Mouse (Mus musculus) urinary bladder, postnatal 10 days (tissue): ENCODE results near the gene Rhbdf1.

ENCODE experiments used
- DNase-seq: peaks from one replicate; pipeline ENCODE4 v3.0.0; 2022; ENCODE audit warnings: low spot score

Rhbdf1 gene

DNA sequence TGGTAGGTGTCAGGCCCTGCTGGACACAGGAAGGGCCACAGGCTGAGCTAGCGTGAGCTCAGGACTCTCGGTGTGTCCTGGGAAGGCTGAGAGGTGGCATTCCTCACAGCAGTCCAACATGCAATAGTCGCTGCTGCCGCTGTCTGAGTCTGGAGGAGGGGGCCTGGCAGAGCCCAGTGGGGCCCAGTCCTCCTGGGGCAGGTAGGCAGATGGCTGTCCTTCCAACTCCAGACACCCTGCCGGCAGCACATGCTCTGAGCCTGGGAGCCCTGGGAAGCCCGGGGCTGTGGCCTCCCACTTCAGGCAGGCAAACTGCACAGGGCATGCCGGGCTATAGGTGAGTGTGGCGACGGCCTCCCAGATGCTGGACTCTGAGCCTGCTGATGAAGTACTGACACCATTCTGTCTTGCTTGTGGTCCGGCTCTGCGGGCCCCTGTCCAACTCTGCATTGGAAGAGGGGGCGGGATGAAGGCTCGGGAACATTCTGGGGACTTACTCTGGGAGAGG is 31.4 kb downstream of the Rhbdf1 start:
- no peak for DNase-seq

GRCm38 (mm10) chr11:32190119-32190518 is 32.0 kb downstream of the Rhbdf1 start:
- DNase-seq, result no peak

DNA sequence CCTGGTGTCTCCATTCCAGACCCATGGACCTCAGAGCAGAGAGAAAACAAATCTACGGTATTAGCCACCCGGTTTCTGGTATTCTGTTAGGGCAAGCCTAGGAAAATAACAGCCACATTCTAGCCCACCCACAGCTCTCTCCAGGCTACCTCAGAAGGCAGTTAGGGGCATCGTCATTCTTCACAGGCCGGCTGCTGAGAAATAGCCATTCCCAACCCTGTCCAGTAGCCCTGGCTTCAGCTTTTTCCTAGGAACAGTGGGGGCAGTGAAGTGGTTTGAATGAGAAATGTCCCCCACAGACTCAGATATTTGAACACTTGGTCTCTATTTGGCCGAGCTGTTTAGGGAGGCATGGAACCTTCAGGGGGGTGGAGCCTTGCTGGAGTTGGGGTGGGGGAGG is 32.7 kb downstream of the Rhbdf1 start:
- DNase-seq, result no peak

GRCm38 (mm10) chr11:32188881-32189280 is 33.2 kb downstream of the Rhbdf1 start:
- no peak for DNase-seq

DNA sequence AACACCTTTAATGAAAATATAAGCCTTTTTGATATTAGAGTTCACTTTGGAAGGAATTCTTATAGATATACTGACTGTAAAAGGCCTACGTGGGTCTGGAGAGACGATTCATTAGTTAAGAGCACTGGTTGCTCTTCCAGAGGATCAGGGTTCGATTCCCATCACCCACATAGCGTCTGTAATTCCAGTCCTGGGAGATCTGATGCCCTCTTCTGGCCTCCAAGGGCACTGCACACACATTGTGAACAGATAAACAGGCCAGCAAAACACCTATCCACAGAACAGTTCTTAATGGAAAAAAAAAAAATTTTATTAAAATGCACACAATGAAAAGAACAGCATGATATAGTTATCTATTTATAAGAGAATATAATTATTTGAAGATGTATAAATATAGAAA is 34.8 kb downstream of the Rhbdf1 start:
- DNase-seq, result no peak

DNA sequence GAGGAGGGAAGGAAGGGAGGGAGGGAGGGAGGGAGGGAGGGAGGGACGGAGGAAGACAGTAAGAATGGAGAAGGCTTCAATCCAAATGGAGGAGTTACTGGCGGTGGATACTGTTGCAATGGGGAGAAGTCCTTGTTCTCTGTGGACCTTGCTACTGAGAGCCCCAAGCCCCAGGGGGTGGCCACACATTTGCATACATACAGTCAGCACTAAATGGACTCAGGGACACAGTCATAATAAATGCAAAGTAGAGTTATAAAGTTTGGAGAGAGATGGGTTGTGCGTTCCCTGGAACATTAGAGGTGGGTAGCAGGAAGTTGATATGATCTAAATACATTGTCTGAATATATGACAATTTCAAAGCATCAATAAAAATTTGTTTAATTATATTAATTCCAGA is 36.1 kb downstream of the Rhbdf1 start:
- no peak for DNase-seq

GRCm38 (mm10) chr11:32184469-32184868 is 37.6 kb downstream of the Rhbdf1 start:
- no peak for DNase-seq

GRCm38 (mm10) chr11:32181973-32182868 is 39.9 kb downstream of the Rhbdf1 start:
- DNase-seq, result peak; percentile 38

DNA sequence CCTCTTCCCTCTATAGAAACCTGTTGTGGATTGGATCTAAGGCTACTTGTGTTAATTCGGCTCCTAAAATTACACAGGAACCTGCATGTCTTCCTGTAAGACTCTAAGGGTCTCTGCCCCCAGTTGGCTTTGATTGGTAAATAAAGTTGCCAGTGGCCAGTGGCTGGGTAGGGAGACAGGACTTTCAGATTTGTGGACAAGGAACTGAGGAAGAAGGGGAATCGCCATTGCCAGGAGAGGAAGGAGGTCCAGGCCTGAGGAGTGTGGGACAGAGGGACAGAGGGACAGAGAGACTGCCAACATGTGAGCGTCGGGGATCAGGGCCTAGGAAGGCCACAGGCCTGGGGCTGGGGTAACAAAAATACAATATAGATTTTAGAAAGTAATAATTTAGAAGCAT is 40.9 kb downstream of the Rhbdf1 start:
- DNase-seq, result no peak

DNA sequence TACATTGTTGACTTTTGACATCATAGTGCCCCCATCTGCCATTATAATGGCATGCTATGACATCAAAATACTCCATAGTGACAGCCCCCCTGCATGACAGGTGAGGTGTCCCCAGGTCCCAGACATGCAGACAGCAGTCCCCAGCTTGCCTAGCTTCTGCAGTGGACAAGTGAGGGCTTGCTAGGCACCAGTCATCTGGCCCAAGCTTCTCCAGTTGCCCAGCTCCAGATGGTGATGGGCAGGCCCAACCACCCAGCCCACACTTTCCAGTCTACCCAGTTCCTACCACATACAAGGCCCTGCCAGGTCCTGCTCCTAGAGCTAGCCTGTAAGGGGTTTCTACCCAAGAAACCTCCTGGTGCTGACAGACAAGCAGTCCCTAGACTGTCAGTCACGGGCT is 43.6 kb downstream of the Rhbdf1 start:
- no peak for DNase-seq

GRCm38 (mm10) chr11:32166683-32167082 is 55.4 kb downstream of the Rhbdf1 start:
- DNase-seq, result no peak

GRCm38 (mm10) chr11:32161922-32162804 is 59.9 kb downstream of the Rhbdf1 start:
- no peak for DNase-seq

- DNase-seq, result no peak
Observed at GRCm38 (mm10) chr11:32161500-32161899, 60.6 kb downstream of the Rhbdf1 start.

DNA sequence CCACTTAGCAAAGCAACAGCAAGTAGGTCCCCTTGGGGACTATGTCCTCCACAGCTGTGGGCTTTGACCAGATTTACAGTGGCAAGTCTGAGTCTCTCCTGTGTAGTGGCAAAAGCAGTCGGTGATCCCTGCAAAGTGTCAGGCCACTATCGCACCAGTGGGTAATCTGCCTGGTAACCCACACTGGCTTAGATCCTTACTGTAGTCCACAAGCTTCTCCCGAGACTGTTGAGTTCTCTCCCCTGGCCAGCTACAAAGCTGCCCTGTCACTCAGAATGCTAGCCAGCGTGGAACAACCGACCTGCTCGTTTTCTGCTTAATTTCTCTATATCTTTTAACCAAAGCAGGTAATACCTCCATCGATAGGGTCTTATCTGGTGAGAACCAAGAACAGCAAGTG is 61.8 kb downstream of the Rhbdf1 start:
- no peak for DNase-seq
